Mouse (Mus musculus): ENCODE results near the gene En1.
A peak's percentile ranks its signal among the peaks of the same experiment; 100 is the strongest.

DNA sequence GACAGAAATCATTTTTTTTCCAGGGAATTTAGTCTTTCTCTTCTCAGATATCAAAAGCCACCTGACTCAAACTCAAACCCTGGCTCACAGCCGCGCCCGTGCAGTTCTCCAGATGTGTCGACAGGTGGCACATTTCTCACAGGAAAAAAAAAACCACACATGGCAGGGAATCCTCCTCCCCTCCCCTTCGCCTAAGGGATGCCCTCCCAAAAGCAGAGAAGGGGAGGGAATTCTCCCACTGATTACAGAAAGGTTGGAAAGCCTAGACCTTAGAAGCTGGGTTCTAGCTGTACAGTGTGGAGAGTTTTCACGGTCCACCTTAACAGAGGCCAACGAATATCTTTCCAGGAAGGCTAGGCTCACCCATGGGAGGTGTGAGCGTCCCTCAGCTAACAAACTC lies 7.6 kb upstream of the En1 start:
- TF ChIP-seq POLR2A (IDR thresholded peaks at IDR 0.05; ENCODE audit: low read depth, low read length) (no peak), CTCF (IDR thresholded peaks at IDR 0.05; ENCODE audit: borderline replicate concordance, insufficient read depth, low read length) (peak; percentile 43)

Measured in embryonic fibroblast, embryonic 13.5 days (primary cell).